In genomic region chr5:36562791-36563445, GRCm38 (mm10) we compare ENCODE assay signal across 13 mouse cellular contexts. TPM values are rescaled to one million over a fixed set of nuclear protein-coding genes. Genes with fewer than 3 reads are reported as not detected.
DNase-seq lines count a peak whose midpoint lies in the region; ATAC-seq and TF ChIP-seq lines count a peak whose summit lies in the region.
"Had no signal": no experiment of that assay in that cellular context is flagged by ENCODE, and none has a peak within 500 bp of the region (broad histone marks: within the 10 kb centered on the region; RNA-seq: fewer than 3 reads in every experiment).

No protein-coding gene starts in this region.

- intact Hi-C loops in gastrocnemius, adult 2 months (cut with DNase I): no loop called here

- peak; percentile 82 to 95 for ATAC-seq in hematopoietic stem cell, adult 5-6 weeks (replicated peaks in 1 of 2; ENCODE audit: insufficient read depth in 1 of 2, low FRiP score in 2 of 2, low TSS enrichment in 1 of 2, low read depth in 1 of 2, poor library complexity in 2 of 2, severe bottlenecking in 2 of 2)
- ATAC-seq in forebrain, embryonic 11.5 days (replicated peaks; ENCODE audit: low FRiP score): no peak
- ATAC-seq: intestine, postnatal 0 days had no signal

- TF ChIP-seq POLR2A in MEL (IDR thresholded peaks at IDR 0.05; ENCODE audit: control insufficient read depth in 1 of 2, insufficient read depth in 1 of 2, low read depth in 1 of 2, low read length in 2 of 2, poor library complexity in 1 of 2): 0 out of 4 replicates have a peak, but pooled peaks of 1 of the 2 experiments have one; percentile 32

- TF ChIP-seq RAD21 in MEL (IDR thresholded peaks at IDR 0.05; ENCODE audit: low read depth, low read length): no peak

- TF ChIP-seq CTCF in gastrocnemius, adult 2 months (IDR thresholded peaks at IDR 0.05): no peak
- no peak for TF ChIP-seq CTCF in MEL (IDR thresholded peaks at IDR 0.05 in 2 of 3, conservative IDR thresholded peaks at IDR 0.05 in 1 of 3; ENCODE audit: control insufficient read depth in 1 of 3, insufficient read depth in 1 of 3, low read depth in 2 of 3, low read length in 3 of 3, poor library complexity in 1 of 3, severe bottlenecking in 1 of 3)

- 95% methylated on average over 10 of the region's 10 CpGs for WGBS in forebrain, embryonic 11.5 days

- peak overlapping the region; percentile 40; the same call in 1 of the 2 replicates for H3K27ac ChIP-seq in gastrocnemius, adult 2 months
- H3K27ac ChIP-seq in MEL (ENCODE audit: control insufficient read depth, low read depth, low read length): peak overlapping the region; percentile 1; the same call in 1 of the 2 replicates
- H3K27ac ChIP-seq in forebrain, embryonic 11.5 days (ENCODE audit: low read depth, low read length): no peak overlapping the region
- H3K27ac ChIP-seq: embryonic facial prominence, embryonic 12.5 days; limb, embryonic 13.5 days had no signal

- H3K4me2 ChIP-seq in forebrain, embryonic 11.5 days (ENCODE audit: low read depth, low read length, severe bottlenecking): no peak overlapping the region
- H3K4me2 ChIP-seq: embryonic facial prominence, embryonic 12.5 days; limb, embryonic 13.5 days had no signal

- TF ChIP-seq EP300 in MEL (IDR thresholded peaks at IDR 0.05; ENCODE audit: low read depth in 1 of 2, low read length in 2 of 2): peak; percentile 64 to 90

- peaks cover 0 to 11% of the 10 kb centered on the region in 2 experiments; a peak in 2 of 4 replicates for H3K36me3 ChIP-seq in MEL (ENCODE audit: control insufficient read depth in 1 of 2, insufficient read depth in 2 of 2, low read length in 2 of 2)
- H3K36me3 ChIP-seq in forebrain, embryonic 11.5 days (ENCODE audit: control insufficient read depth, insufficient read depth, low read length): no peaks in the 10 kb centered on the region
- H3K36me3 ChIP-seq: embryonic facial prominence, embryonic 12.5 days; limb, embryonic 13.5 days had no signal

- peaks cover 0 to 13% of the 10 kb centered on the region in 2 experiments; a peak in 3 of 4 replicates for H3K4me1 ChIP-seq in MEL (ENCODE audit: control insufficient read depth in 1 of 2, insufficient read depth in 2 of 2, low read length in 2 of 2)
- H3K4me1 ChIP-seq in forebrain, embryonic 11.5 days (replicated peaks; ENCODE audit: control insufficient read depth, insufficient read depth, low read length): no peaks in the 10 kb centered on the region; the same call in 1 of the 2 replicates

- H3K79me2 ChIP-seq in MEL (ENCODE audit: control insufficient read depth, insufficient read depth, low read length, poor library complexity): no peaks in the 10 kb centered on the region

- no peaks in the 10 kb centered on the region for H3K27me3 ChIP-seq in MEL (ENCODE audit: control insufficient read depth in 1 of 2, insufficient read depth in 2 of 2, low read length in 2 of 2)
- no peaks in the 10 kb centered on the region for H3K27me3 ChIP-seq in forebrain, embryonic 11.5 days (ENCODE audit: control insufficient read depth, insufficient read depth, low read length)
- H3K27me3 ChIP-seq: embryonic facial prominence, embryonic 12.5 days; limb, embryonic 13.5 days had no signal

- DNase-seq in gastrocnemius, adult 2 months: no peak
- no peak for DNase-seq in gastrocnemius, postnatal 25 days
- peak; percentile 95 for DNase-seq in MEL (ENCODE audit: low read depth, low spot score)
- peak; percentile 40 for DNase-seq in naive thymus-derived CD4-positive, alpha-beta T cell, adult 2 months (ENCODE audit: low read depth)
- DNase-seq in cerebellum, adult 9-10 months: no peak
- DNase-seq in frontal cortex, postnatal 10 days (ENCODE audit: low spot score in 2 of 2): no peak
- DNase-seq in forebrain, embryonic 11.5 days (ENCODE audit: low spot score): no peak
- DNase-seq: adrenal gland, postnatal 14 days; gastrocnemius, postnatal 10 days had no signal

- H3K9me3 ChIP-seq in MEL (replicated peaks; ENCODE audit: insufficient read depth, low read length): no peaks in the 10 kb centered on the region
- H3K9me3 ChIP-seq in forebrain, embryonic 11.5 days (ENCODE audit: control insufficient read depth, low read length): no peaks in the 10 kb centered on the region
- H3K9me3 ChIP-seq: embryonic facial prominence, embryonic 12.5 days; limb, embryonic 13.5 days had no signal

- no peak overlapping the region for H3K9ac ChIP-seq in MEL (ENCODE audit: control insufficient read depth, low read depth, low read length, poor library complexity, severe bottlenecking)
- no peak overlapping the region for H3K9ac ChIP-seq in forebrain, embryonic 11.5 days (ENCODE audit: low read length)
- H3K9ac ChIP-seq: embryonic facial prominence, embryonic 12.5 days; limb, embryonic 13.5 days had no signal

- H3K4me3 ChIP-seq in gastrocnemius, adult 2 months: no peak overlapping the region
- H3K4me3 ChIP-seq in MEL (ENCODE audit: control insufficient read depth in 1 of 2, insufficient read depth in 1 of 2, low read depth in 2 of 2, low read length in 2 of 2): peak overlapping the region in 1 of 2 experiments; percentile 15; a peak in 1 of 4 replicates
- H3K4me3 ChIP-seq in forebrain, embryonic 11.5 days (ENCODE audit: low read depth, low read length): no peak overlapping the region
- H3K4me3 ChIP-seq: embryonic facial prominence, embryonic 12.5 days; limb, embryonic 13.5 days had no signal

TF ChIP-seq in MEL, 35 proteins besides CTCF, POLR2A, EP300 and RAD21:
- TF ChIP-seq ZNF384 (IDR thresholded peaks at IDR 0.05; ENCODE audit: low read depth, low read length) (no peak), HCFC1 (IDR thresholded peaks at IDR 0.05; ENCODE audit: low read depth, low read length) (peak; percentile 72), MAX (IDR thresholded peaks at IDR 0.05; ENCODE audit: low read length) (peak; percentile 97), RCOR1 (IDR thresholded peaks at IDR 0.05; ENCODE audit: low read depth, low read length) (peak; percentile 83), SIN3A (IDR thresholded peaks at IDR 0.05; ENCODE audit: low read length) (peak; percentile 95), CHD1 (IDR thresholded peaks at IDR 0.05; ENCODE audit: low read depth, low read length) (no peak), POLR2AphosphoS2 (IDR thresholded peaks at IDR 0.05; ENCODE audit: low read length) (no peak), MEF2A (IDR thresholded peaks at IDR 0.05; ENCODE audit: extremely low read depth, insufficient replicate concordance, low read depth, low read length, poor library complexity, severe bottlenecking) (no peak), MAZ (IDR thresholded peaks at IDR 0.05; ENCODE audit: low read depth, low read length) (peak; percentile 25; the same call in 1 of the 2 replicates), KAT2A (conservative IDR thresholded peaks at IDR 0.05; ENCODE audit: low read depth, low read length) (no peak), ETS1 (IDR thresholded peaks at IDR 0.05; ENCODE audit: low read depth, low read length) (peak; percentile 95), ELF1 (IDR thresholded peaks at IDR 0.05; ENCODE audit: low read depth, low read length) (peak; percentile 79), USF1 (IDR thresholded peaks at IDR 0.05; ENCODE audit: low read depth, low read length) (peak; percentile 97), GABPA (IDR thresholded peaks at IDR 0.05; ENCODE audit: low read depth, low read length) (no peak), MXI1 (IDR thresholded peaks at IDR 0.05; ENCODE audit: low read depth, low read length) (peak; percentile 89), MYC (IDR thresholded peaks at IDR 0.05; ENCODE audit: low read depth, low read length) (peak; percentile 93), BHLHE40 (IDR thresholded peaks at IDR 0.05; ENCODE audit: borderline replicate concordance, low read depth, low read length) (peak; percentile 98), TAL1 (IDR thresholded peaks at IDR 0.05; ENCODE audit: low read length) (no peak), USF2 (IDR thresholded peaks at IDR 0.05; ENCODE audit: borderline replicate concordance in 1 of 2, insufficient read depth in 1 of 2, low read depth in 1 of 2, low read length in 2 of 2) (peak; percentile 77 to 87), TBP (IDR thresholded peaks at IDR 0.05; ENCODE audit: low read depth, low read length) (peak; percentile 60; the same call in 1 of the 2 replicates)

RNA-seq across cellular contexts. Expression of gene Tbc1d14, which starts 30.2 kb away (rescaled TPM):
- total RNA-seq in gastrocnemius, adult 2 months (2021): 10 to 100 TPM; 14.3 to 16.7 TPM
- 10 to 100 TPM; 12.6 to 13.5 TPM for total RNA-seq in gastrocnemius, postnatal 25 days (2021)
- total RNA-seq in MEL (2012; rRNA removed): 7.3 and 9.6 TPM in 2 replicates
- polyA plus RNA-seq in MEL (2012; ENCODE audit: insufficient read depth in 1 of 2, insufficient read length in 2 of 2, low read depth in 1 of 2, low replicate concordance in 2 of 2, missing spikeins in 1 of 2): 10 to 100 TPM in 1 of 2 experiments, not detected in 1; 35.6 TPM
- total RNA-seq in hematopoietic stem cell, adult 5-6 weeks (2017): 8.8 and 16.7 TPM in 2 replicates
- polyA plus RNA-seq in forebrain, embryonic 11.5 days (2014; fragmentation: Nextera tagmentation; extraction: Ambion mirVana): 48.3 and 50.8 TPM in 2 replicates

Comparison
In these comparisons a context has a peak if more than half of its experiments do, and no peak if none do; other contexts are left out.
1. DNase-seq: peak in MEL (single experiment) and naive thymus-derived CD4-positive, alpha-beta T cell, adult 2 months (single experiment); none in gastrocnemius, adult 2 months (single experiment), gastrocnemius, postnatal 25 days (single experiment), cerebellum, adult 9-10 months (single experiment), frontal cortex, postnatal 10 days (0 of 2) and forebrain, embryonic 11.5 days (single experiment).